Mouse (Mus musculus) frontal cortex, postnatal 10 days (tissue): ENCODE measurements at regions not wholly inside any gene's neighbourhood (a gene's known extent, or its start where the extent isn't known, plus 50 kb on each side); places are given as distances from the start of the nearest gene placed in this dataset.
A peak's percentile ranks its signal among the peaks of the same experiment; 100 is the strongest.

Experiments
- DNase-seq, 2 experiments: peaks; one replicate each; pipeline ENCODE4 v3.0.0; 2022; ENCODE audit warnings: low spot score in 2 of 2, mixed read lengths in 1 of 2

DNA sequence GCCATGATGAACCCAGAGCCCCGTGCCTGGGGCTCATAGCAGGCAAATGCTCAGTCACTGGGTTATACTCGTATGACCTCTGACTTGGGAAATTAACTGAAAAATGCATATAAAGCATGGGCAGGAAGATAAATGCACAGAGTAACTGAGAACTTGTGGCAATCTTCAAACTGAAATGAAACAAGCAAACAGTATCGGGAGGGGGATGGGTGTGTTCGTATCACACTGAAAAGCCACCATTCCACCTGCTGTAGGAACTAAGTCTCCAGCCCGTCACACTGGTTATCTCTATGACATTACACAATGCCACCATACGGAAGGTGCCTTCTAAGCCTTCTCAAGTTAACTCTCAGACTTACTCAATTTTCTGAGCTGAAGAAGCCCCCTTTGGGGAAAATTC, 230.3 kb upstream of the Hes1 start:
- no peak for DNase-seq

GRCm38 (mm10) chr16:29834669-29835068, 229.5 kb upstream of the Hes1 start:
- DNase-seq, result no peak

GRCm38 (mm10) chr16:29837025-29837629, 227.1 kb upstream of the Hes1 start:
- DNase-seq, result peak in 1 of 2 experiments; percentile 36

DNA sequence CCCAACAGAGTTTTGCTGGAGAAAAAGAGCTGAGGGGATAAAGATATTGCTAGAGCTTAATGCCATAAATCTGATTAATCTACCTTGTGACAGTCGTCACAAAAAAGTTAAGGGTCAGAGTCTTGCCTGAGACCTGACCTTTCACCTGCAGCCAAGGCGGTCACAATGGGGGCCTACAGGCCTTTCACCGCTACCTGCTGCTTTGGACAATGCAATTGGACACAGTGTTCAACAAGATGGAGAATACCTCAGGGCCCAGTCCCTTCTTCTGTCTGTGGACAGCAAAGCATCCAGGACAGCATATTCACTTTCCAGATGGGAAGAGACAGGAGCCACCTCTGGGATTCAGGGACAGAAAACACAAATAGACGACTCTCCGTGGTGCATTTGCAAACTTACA, 226.3 kb upstream of the Hes1 start:
- DNase-seq, result no peak

- DNase-seq, result peak; percentile 63 to 83
Observed at GRCm38 (mm10) chr16:29838981-29839661, 225.1 kb upstream of the Hes1 start.

DNA sequence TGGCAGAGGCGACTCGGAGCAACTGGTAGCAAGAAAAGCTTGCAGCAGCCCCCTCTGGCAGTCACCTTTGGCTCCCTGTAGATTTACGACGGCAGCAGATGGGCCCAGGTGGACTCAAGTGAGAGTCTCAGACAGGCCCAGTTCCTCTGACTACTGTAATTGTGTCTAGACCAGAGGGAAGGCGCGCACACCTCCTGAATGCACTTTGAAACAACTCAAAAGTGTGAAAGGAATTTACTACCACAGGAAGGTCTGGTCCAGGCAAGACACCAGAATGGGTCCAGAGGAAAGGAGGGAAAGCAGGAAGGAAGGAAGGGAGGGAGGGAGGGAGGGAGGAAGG, 224.6 kb upstream of the Hes1 start:
- no peak for DNase-seq

DNA sequence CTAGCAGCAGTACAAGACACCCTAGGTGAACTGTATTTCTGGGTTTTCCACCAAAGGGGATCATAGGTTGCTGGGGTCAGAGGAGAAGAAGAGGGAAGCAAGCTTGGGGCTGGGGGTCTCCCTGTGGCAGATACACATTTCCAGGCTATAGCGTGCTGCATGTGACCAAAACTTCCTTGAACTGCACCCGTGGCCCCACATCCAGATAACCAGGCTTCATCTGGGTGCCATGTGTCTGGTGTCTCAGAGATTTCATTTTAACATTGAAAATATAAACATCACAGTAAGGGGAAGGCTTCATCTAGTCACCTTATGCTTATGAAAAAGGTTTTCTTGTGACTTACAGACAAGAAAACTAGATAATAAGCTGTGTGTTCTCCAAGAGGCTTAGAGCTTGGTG, 223.8 kb upstream of the Hes1 start:
- DNase-seq, result no peak

DNA sequence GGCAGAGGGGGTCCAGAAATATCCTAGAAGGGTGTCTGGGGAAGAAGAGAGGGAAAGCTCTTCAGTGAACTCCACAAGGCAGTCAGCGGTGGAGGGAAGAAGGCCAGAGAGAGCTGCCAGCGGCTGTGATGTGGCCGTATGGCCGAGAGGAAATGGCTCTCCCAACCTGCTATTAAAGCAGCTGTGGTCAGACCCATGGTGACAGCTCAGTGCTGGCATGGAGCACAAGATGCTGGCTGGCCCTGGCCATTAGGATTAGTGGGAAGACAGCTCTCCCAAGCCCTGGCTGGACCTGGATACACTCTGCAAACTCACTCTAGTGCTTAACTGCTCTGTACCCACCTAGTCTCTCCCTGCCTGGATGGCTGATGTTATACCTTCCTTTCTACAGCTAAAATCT, 223.1 kb upstream of the Hes1 start:
- DNase-seq, result no peak

GRCm38 (mm10) chr16:29842071-29842470, 222.1 kb upstream of the Hes1 start:
- DNase-seq, result no peak

GRCm38 (mm10) chr16:29843490-29843889, 220.7 kb upstream of the Hes1 start:
- no peak for DNase-seq

- no peak for DNase-seq
Observed at GRCm38 (mm10) chr16:29844706-29845596, 219.2 kb upstream of the Hes1 start.

GRCm38 (mm10) chr16:29845597-29845986, 218.6 kb upstream of the Hes1 start:
- DNase-seq, result no peak

GRCm38 (mm10) chr16:29847059-29847458, 217.1 kb upstream of the Hes1 start:
- DNase-seq, result no peak

GRCm38 (mm10) chr16:29847734-29848133, 216.4 kb upstream of the Hes1 start:
- DNase-seq, result no peak

GRCm38 (mm10) chr16:29848527-29848926, 215.7 kb upstream of the Hes1 start:
- DNase-seq, result no peak

DNA sequence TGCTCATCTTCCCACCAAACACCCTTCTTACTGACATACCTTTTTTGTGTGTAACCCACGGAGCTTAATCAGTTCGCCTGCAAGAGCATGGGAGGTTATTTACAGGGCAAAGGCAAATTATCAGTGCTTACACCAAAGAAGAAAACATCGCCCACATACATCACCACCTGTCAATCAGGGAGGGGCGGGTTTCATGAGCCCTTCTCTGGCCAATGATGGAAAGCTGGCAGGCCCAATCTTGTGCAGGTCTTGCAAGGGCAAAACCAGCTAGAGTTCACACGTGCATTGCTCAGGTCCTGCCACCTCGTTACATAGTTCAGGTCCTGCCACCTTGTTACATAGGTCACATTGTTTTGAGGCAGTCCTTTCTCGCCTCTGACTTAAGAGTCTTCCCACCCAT, 214.7 kb upstream of the Hes1 start:
- DNase-seq, result no peak

DNA sequence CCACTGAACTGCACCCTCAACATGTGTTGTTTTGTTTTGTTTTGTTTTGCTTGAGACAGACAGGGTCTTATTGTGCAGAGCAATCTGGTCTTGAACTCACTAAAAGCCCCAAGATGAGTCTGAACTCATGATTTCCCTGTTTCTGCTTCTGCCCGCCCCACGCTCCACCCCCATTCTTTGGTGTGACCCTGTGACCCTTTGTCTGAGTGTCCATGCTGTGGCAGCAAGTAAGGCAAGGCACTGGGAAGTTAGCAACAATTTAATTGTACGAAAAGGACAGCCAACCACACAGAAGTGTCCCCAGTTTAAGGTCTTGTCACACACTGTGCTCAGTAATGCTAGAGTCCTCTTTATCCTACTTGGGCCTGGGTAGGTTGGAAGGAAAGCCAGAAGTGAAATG, 213.6 kb upstream of the Hes1 start:
- DNase-seq, result no peak

DNA sequence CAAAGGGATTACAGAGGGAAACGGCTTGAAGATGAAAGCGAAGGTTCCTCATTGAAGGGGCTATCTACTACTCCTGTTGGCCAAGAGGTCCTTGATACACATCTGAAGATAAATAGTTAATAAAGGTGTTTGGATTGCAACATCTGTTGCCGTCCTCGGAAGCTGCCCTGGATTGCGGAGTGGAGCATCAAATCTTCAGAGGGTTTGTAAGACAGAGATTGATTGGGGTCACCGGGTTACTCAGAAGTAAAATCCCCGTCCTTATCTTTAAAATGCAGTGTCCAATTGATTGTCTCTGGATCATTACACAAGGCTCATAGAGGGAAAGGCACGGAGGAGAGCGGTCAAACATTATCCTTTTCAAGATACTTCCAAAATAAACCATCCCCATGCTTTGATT, 212.4 kb upstream of the Hes1 start:
- DNase-seq, result no peak

DNA sequence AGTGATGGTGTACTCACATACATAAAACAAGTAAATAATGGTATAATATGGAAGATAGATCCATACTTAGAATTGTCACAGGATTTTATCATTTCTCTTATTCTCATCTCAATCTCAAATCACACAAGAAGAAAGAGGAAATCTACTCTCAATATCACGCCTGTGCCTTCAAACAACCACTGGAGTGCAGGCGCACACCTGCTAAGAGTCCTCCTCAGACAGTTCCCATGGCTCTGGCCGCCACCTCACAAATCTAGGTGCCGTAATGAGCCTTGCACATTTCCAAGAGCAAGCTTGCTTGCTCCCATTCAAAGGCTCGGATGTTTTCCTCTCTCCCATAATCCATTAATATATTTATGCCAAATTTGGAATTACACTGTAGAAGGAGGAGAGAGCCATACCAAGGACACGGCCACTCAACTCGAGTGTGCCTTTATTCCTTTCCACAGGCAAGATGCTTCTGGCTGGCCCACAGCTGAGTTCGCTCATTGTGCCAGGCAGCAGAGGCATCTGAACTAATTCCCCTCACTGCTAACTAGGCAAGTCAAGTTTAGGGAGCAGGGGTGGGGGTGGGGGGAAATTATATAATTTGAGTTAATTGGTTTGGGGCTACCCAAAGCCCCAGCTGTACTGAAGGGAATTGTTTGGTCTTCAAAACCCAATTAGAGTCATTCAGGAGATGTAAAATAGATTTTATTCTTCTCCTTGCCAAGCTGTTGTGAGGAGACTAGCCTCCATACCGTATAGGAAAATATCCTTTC, 209.2 kb upstream of the Hes1 start:
- no peak for DNase-seq

DNA sequence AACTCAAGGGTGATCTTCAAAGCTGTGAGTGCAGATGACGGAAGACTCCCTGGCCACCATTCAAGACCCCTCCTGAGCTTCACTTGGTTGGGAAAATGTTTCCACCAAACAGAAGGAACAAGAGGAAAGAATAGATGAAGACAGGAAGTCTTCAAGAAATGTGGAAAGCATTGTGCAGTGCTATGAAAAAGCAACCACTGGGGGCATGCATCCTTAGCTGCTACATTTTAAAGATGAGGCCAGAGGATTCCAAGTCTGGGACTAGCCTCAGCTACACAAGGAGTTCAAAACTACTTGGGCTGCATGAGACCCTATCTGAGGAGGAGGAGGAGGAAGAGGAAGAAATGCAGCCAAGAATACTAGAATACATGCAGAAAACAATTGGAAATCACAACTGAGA, 207.6 kb upstream of the Hes1 start:
- DNase-seq, result no peak

GRCm38 (mm10) chr16:29858645-29859044, 205.5 kb upstream of the Hes1 start:
- no peak for DNase-seq

DNA sequence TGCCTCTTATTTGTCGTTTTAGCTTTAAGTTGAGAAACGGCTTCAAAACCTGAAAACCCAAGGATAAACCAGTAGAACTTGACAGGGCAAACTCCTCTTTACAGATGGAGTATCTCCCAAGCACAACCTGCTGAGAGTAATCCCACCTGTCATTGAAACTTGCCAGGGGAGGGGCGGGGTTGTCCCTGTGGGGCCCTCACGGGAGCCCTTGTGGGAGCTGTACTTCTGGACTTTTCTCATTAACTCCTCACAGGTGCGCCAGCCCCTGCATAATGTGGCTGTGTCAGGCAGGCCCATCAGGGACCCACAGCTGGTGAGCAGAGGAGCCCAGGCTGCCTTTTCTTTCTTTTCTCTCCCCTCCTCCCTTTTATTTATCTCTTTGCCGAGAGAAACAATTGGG, 203.9 kb upstream of the Hes1 start:
- DNase-seq, result no peak
